ENCODE assay signal across 9 mouse cellular contexts in the genomic region with DNA sequence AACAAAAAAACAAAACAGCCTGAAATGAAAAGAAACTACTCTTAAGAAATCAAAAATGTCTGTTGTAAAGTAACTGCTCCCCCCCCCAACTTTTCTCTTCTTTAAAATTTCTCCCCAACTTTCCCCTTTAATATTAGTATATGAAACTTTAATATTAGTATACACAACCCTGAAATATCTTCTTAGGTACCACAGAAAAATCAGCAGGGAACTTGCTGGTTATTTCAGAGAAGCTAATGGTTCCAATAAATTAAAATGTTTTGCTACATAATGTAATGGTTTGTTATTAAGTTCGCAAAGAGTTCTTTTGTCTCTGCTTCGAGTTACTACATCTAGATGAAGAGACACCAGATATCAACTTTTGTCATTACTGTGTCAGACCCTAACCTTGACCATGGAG. TPM values are rescaled to one million over a fixed set of nuclear protein-coding genes. Genes with fewer than 3 reads are reported as not detected.
DNase-seq lines count a peak whose midpoint lies in the region; ATAC-seq and TF ChIP-seq lines count a peak whose summit lies in the region.
"Had no signal": no experiment of that assay in that cellular context is flagged by ENCODE, and none has a peak within 500 bp of the region (broad histone marks: within the 10 kb centered on the region; RNA-seq: fewer than 3 reads in every experiment).

No protein-coding gene starts in this region.

- H3K4me1 ChIP-seq in heart, postnatal 0 days (ENCODE audit: control insufficient read depth, insufficient read depth) = peaks cover 6% of the 10 kb centered on the region
- peaks cover 5 to 11% of the 10 kb centered on the region in 2 experiments; a peak in 3 of 4 replicates for H3K4me1 ChIP-seq in MEL (ENCODE audit: control insufficient read depth in 1 of 2, insufficient read depth in 2 of 2, low read length in 2 of 2)
- peaks cover 6% of the 10 kb centered on the region for H3K4me1 ChIP-seq in hindbrain, embryonic 12.5 days
- peaks cover 10% of the 10 kb centered on the region for H3K4me1 ChIP-seq in midbrain, embryonic 11.5 days (ENCODE audit: control insufficient read depth, insufficient read depth, low read length)

- no peak for DNase-seq in heart, postnatal 0 days (ENCODE audit: low spot score)
- no peak for DNase-seq in heart, adult 18-20 months
- DNase-seq in MEL (ENCODE audit: low read depth, low spot score) (peak; percentile 25), adipocyte (ENCODE audit: low spot score) (no peak)
- DNase-seq in midbrain, embryonic 11.5 days (ENCODE audit: low spot score, missing footprints) = peak; percentile 87
- no peak for DNase-seq in cerebellum, adult 18-20 months
- DNase-seq in testis, postnatal 14 days (ENCODE audit: low spot score) = no peak

- TF ChIP-seq CTCF in heart, postnatal 0 days (IDR thresholded peaks at IDR 0.05; ENCODE audit: low read depth) = no peak
- TF ChIP-seq CTCF in MEL (IDR thresholded peaks at IDR 0.05 in 2 of 3, conservative IDR thresholded peaks at IDR 0.05 in 1 of 3; ENCODE audit: control insufficient read depth in 1 of 3, insufficient read depth in 1 of 3, low read depth in 2 of 3, low read length in 3 of 3, poor library complexity in 1 of 3, severe bottlenecking in 1 of 3) = no peak

- TF ChIP-seq RAD21 in MEL (IDR thresholded peaks at IDR 0.05; ENCODE audit: low read depth, low read length) = no peak

- ATAC-seq in heart, postnatal 0 days (ENCODE audit: insufficient read depth, low read depth) = no peak
- no peak for ATAC-seq in hindbrain, embryonic 12.5 days (ENCODE audit: low FRiP score)
- no peak for ATAC-seq in midbrain, embryonic 11.5 days (ENCODE audit: low FRiP score)

- 12% methylated on average over 2 of the region's 2 CpGs for WGBS in heart, postnatal 0 days
- WGBS in hindbrain, embryonic 12.5 days = 5% methylated on average over 2 of the region's 2 CpGs
- WGBS in midbrain, embryonic 11.5 days = 3% methylated on average over 2 of the region's 2 CpGs

- peaks cover 9% of the 10 kb centered on the region for H3K79me2 ChIP-seq in MEL (ENCODE audit: control insufficient read depth, insufficient read depth, low read length, poor library complexity)

- H3K27ac ChIP-seq in heart, postnatal 0 days (ENCODE audit: low read depth) = peak overlapping the region; percentile 93
- H3K27ac ChIP-seq in MEL (ENCODE audit: control insufficient read depth, low read depth, low read length) = peak overlapping the region; percentile 92
- peak overlapping the region; percentile 96 for H3K27ac ChIP-seq in hindbrain, embryonic 12.5 days
- H3K27ac ChIP-seq in midbrain, embryonic 11.5 days (ENCODE audit: low read depth, low read length) = peak overlapping the region; percentile 93

- peak overlapping the region; percentile 60 for H3K9ac ChIP-seq in heart, postnatal 0 days (replicated peaks; ENCODE audit: low read depth, low read length)
- H3K9ac ChIP-seq in MEL (ENCODE audit: control insufficient read depth, low read depth, low read length, poor library complexity, severe bottlenecking) = peak overlapping the region; percentile 89
- peak overlapping the region; percentile 68 for H3K9ac ChIP-seq in hindbrain, embryonic 12.5 days
- H3K9ac ChIP-seq in midbrain, embryonic 11.5 days (ENCODE audit: low read length) = peak overlapping the region; percentile 86

- TF ChIP-seq EP300 in heart, postnatal 0 days (IDR thresholded peaks at IDR 0.05; ENCODE audit: low read depth) = no peak
- TF ChIP-seq EP300 in MEL (IDR thresholded peaks at IDR 0.05; ENCODE audit: low read depth in 1 of 2, low read length in 2 of 2) = no peak

- H3K27me3 ChIP-seq in heart, postnatal 0 days (ENCODE audit: control insufficient read depth, insufficient read depth, low read length) = no peaks in the 10 kb centered on the region
- no peaks in the 10 kb centered on the region for H3K27me3 ChIP-seq in MEL (ENCODE audit: control insufficient read depth in 1 of 2, insufficient read depth in 2 of 2, low read length in 2 of 2)
- H3K27me3 ChIP-seq in hindbrain, embryonic 12.5 days = no peaks in the 10 kb centered on the region
- no peaks in the 10 kb centered on the region for H3K27me3 ChIP-seq in midbrain, embryonic 11.5 days (ENCODE audit: control insufficient read depth, insufficient read depth, low read length)

- H3K9me3 ChIP-seq in heart, postnatal 0 days (replicated peaks; ENCODE audit: control insufficient read depth, low read length) = no peaks in the 10 kb centered on the region
- no peaks in the 10 kb centered on the region for H3K9me3 ChIP-seq in MEL (replicated peaks; ENCODE audit: insufficient read depth, low read length)
- H3K9me3 ChIP-seq in hindbrain, embryonic 12.5 days (replicated peaks) = no peaks in the 10 kb centered on the region
- H3K9me3 ChIP-seq in midbrain, embryonic 11.5 days (ENCODE audit: control insufficient read depth, low read length) = no peaks in the 10 kb centered on the region

- H3K4me2 ChIP-seq in heart, postnatal 0 days (ENCODE audit: low read depth, low read length) = peak overlapping the region; percentile 63
- H3K4me2 ChIP-seq in hindbrain, embryonic 12.5 days (replicated peaks) = peak overlapping the region; percentile 75
- peak overlapping the region; percentile 67 for H3K4me2 ChIP-seq in midbrain, embryonic 11.5 days

- no peak for TF ChIP-seq POLR2A in MEL (IDR thresholded peaks at IDR 0.05; ENCODE audit: control insufficient read depth in 1 of 2, insufficient read depth in 1 of 2, low read depth in 1 of 2, low read length in 2 of 2, poor library complexity in 1 of 2)

- H3K4me3 ChIP-seq in heart, postnatal 0 days (ENCODE audit: low read depth, low read length) = peak overlapping the region; percentile 57
- peak overlapping the region; percentile 56 to 80 for H3K4me3 ChIP-seq in MEL (ENCODE audit: control insufficient read depth in 1 of 2, insufficient read depth in 1 of 2, low read depth in 2 of 2, low read length in 2 of 2)
- H3K4me3 ChIP-seq in hindbrain, embryonic 12.5 days = peak overlapping the region; percentile 56
- peak overlapping the region; percentile 51 for H3K4me3 ChIP-seq in midbrain, embryonic 11.5 days (ENCODE audit: low read depth, low read length)

- H3K36me3 ChIP-seq in heart, postnatal 0 days (replicated peaks; ENCODE audit: control insufficient read depth, insufficient read depth, low read length) = peaks cover 27% of the 10 kb centered on the region
- peaks cover 0 to 26% of the 10 kb centered on the region in 2 experiments; a peak in 3 of 4 replicates for H3K36me3 ChIP-seq in MEL (ENCODE audit: control insufficient read depth in 1 of 2, insufficient read depth in 2 of 2, low read length in 2 of 2)
- H3K36me3 ChIP-seq in hindbrain, embryonic 12.5 days = peaks cover 17% of the 10 kb centered on the region
- 0 out of 2 replicates have a peak, but pooled peaks cover 4% of the 10 kb centered on the region for H3K36me3 ChIP-seq in midbrain, embryonic 11.5 days (ENCODE audit: control insufficient read depth, insufficient read depth, low read length)

TF ChIP-seq in MEL, 35 proteins besides CTCF, POLR2A, EP300 and RAD21:
- TF ChIP-seq MAFK (IDR thresholded peaks at IDR 0.05; ENCODE audit: borderline replicate concordance, low read depth, low read length) (no peak), CHD1 (IDR thresholded peaks at IDR 0.05; ENCODE audit: low read depth, low read length) (peak; percentile 87; the same call in 1 of the 2 replicates), KAT2A (conservative IDR thresholded peaks at IDR 0.05; ENCODE audit: low read depth, low read length) (no peak), ZNF384 (IDR thresholded peaks at IDR 0.05; ENCODE audit: low read depth, low read length) (no peak)

RNA-seq across cellular contexts. Expression of a gene that starts 0.8 kb away (rescaled TPM):
- 36.9 and 41.8 TPM in 2 replicates for total RNA-seq in heart, postnatal 0 days (2014; rRNA removed; ENCODE audit: low replicate concordance)
- polyA plus RNA-seq in heart, postnatal 0 days (2015; fragmentation: Nextera tagmentation; extraction: Ambion mirVana) = 10.9 and 13.1 TPM in 2 replicates
- 1 to 10 TPM; 8.5 to 8.6 TPM for total RNA-seq in heart, adult 18-20 months (2021)
- 25.4 and 26.1 TPM in 2 replicates for total RNA-seq in MEL (2012; rRNA removed)
- polyA plus RNA-seq in MEL (2012; ENCODE audit: insufficient read depth in 1 of 2, insufficient read length in 2 of 2, low read depth in 1 of 2, low replicate concordance in 2 of 2, missing spikeins in 1 of 2) = 10 to 100 TPM; 35.9 to 93.4 TPM
- 37.0 and 38.9 TPM in 2 replicates for polyA plus RNA-seq in hindbrain, embryonic 12.5 days (2016; fragmentation: Nextera tagmentation; extraction: Ambion mirVana)
- 46.0 and 58.1 TPM in 2 replicates for polyA plus RNA-seq in midbrain, embryonic 11.5 days (2014; fragmentation: Nextera tagmentation; extraction: Ambion mirVana)

RNA-seq across cellular contexts. Expression of a gene that starts 0.8 kb away (rescaled TPM):
- not detected in 2 replicates for total RNA-seq in heart, postnatal 0 days (2014; rRNA removed; ENCODE audit: low replicate concordance)
- polyA plus RNA-seq in heart, postnatal 0 days (2015; fragmentation: Nextera tagmentation; extraction: Ambion mirVana) = 0.08 TPM in 1 of 2 replicates, not detected in the other
- total RNA-seq in heart, adult 18-20 months (2021) = under 1 TPM in 1 of 2 experiments, not detected in 1; 0.41 TPM
- total RNA-seq in MEL (2012; rRNA removed) = 0.08 TPM in 1 of 2 replicates, not detected in the other
- under 1 TPM in 1 of 2 experiments, not detected in 1; 0.13 TPM for polyA plus RNA-seq in MEL (2012; ENCODE audit: insufficient read depth in 1 of 2, insufficient read length in 2 of 2, low read depth in 1 of 2, low replicate concordance in 2 of 2, missing spikeins in 1 of 2)
- 0.21 and 0.34 TPM in 2 replicates for polyA plus RNA-seq in hindbrain, embryonic 12.5 days (2016; fragmentation: Nextera tagmentation; extraction: Ambion mirVana)
- 0.49 and 0.68 TPM in 2 replicates for polyA plus RNA-seq in midbrain, embryonic 11.5 days (2014; fragmentation: Nextera tagmentation; extraction: Ambion mirVana)
- polyA plus RNA-seq: frontal cortex, adult 2 months had no signal

RNA-seq across cellular contexts. Expression of a gene that starts 32.6 kb away (rescaled TPM):
- not detected in 2 replicates for total RNA-seq in heart, postnatal 0 days (2014; rRNA removed; ENCODE audit: low replicate concordance)
- 2.7 and 2.8 TPM in 2 replicates for polyA plus RNA-seq in heart, postnatal 0 days (2015; fragmentation: Nextera tagmentation; extraction: Ambion mirVana)
- total RNA-seq in heart, adult 18-20 months (2021) = under 1 TPM in 1 of 2 experiments, not detected in 1; 0.25 TPM
- 0.12 and 0.29 TPM in 2 replicates for total RNA-seq in MEL (2012; rRNA removed)
- under 1 TPM in 1 of 2 experiments, not detected in 1; 0.43 TPM for polyA plus RNA-seq in MEL (2012; ENCODE audit: insufficient read depth in 1 of 2, insufficient read length in 2 of 2, low read depth in 1 of 2, low replicate concordance in 2 of 2, missing spikeins in 1 of 2)
- 4.0 and 6.3 TPM in 2 replicates for polyA plus RNA-seq in hindbrain, embryonic 12.5 days (2016; fragmentation: Nextera tagmentation; extraction: Ambion mirVana)
- polyA plus RNA-seq in midbrain, embryonic 11.5 days (2014; fragmentation: Nextera tagmentation; extraction: Ambion mirVana) = 13.0 and 15.5 TPM in 2 replicates

RNA-seq across cellular contexts. Expression of a gene that starts 59.3 kb away (rescaled TPM):
- total RNA-seq in heart, postnatal 0 days (2014; rRNA removed; ENCODE audit: low replicate concordance) = 0.23 TPM in 1 of 2 replicates, not detected in the other
- polyA plus RNA-seq in heart, postnatal 0 days (2015; fragmentation: Nextera tagmentation; extraction: Ambion mirVana) = 0.30 and 0.46 TPM in 2 replicates
- not detected for total RNA-seq in heart, adult 18-20 months (2021)
- total RNA-seq in MEL (2012; rRNA removed) = not detected in 2 replicates
- not detected for polyA plus RNA-seq in MEL (2012; ENCODE audit: insufficient read depth in 1 of 2, insufficient read length in 2 of 2, low read depth in 1 of 2, low replicate concordance in 2 of 2, missing spikeins in 1 of 2)
- 1.7 and 1.9 TPM in 2 replicates for polyA plus RNA-seq in hindbrain, embryonic 12.5 days (2016; fragmentation: Nextera tagmentation; extraction: Ambion mirVana)
- polyA plus RNA-seq in midbrain, embryonic 11.5 days (2014; fragmentation: Nextera tagmentation; extraction: Ambion mirVana) = 2.1 and 2.2 TPM in 2 replicates

Comparison
In these comparisons a context has a peak if more than half of its experiments do, and no peak if none do; other contexts are left out.
1. DNase-seq: peak in MEL (single experiment) and midbrain, embryonic 11.5 days (single experiment); none in heart, postnatal 0 days (single experiment), heart, adult 18-20 months (0 of 2), cerebellum, adult 18-20 months (0 of 2), adipocyte (single experiment) and testis, postnatal 14 days (single experiment).
2. Peak in every context shown above with its lines, with median percentiles within 50 percentile points of each other: H3K27ac ChIP-seq, H3K4me2 ChIP-seq, H3K4me3 ChIP-seq and H3K9ac ChIP-seq.